Mouse (Mus musculus): ENCODE data around the gene Gm7694. TPM values are rescaled to one million over a fixed set of nuclear protein-coding genes. Genes with fewer than 3 reads are reported as not detected.

Gm7694 gene
- total RNA-seq (2021), result 1 to 10 TPM; 6.1 to 7.9 TPM
- long read RNA-seq, experiment 1, partial matches to known transcripts, result 0 of 1 reads
- long read RNA-seq, experiment 1, other reads (novel, unspliced or antisense), result 1 of 1 reads
- long read RNA-seq, experiment 2, partial matches to known transcripts, result 1 of 3 reads
- long read RNA-seq, experiment 2, other reads (novel, unspliced or antisense), result 2 of 3 reads

DNA sequence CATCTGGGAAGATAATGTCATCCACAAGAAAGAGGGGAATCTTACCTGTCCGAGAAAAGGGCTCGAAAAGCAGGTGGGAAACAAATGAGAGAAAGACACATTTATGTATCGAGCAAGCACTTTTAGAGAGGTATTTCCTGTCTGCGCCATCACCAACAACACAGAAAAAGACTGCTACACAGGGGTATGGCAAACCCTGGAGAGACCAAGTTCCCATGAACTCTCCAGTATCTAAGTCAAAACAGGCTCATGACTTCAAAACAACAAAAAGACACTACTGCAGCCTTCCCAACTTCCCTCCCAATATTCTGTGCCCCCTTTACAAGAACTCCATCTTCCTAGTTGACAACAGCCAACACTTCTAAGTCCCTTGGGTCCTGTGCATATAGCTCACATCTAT is at the start of gene Gm7694:
Gene Gm7694, minus strand, starts transcription at position 101 of the 400 bp plus-strand sequence.
- DNase-seq, result no peak

DNA sequence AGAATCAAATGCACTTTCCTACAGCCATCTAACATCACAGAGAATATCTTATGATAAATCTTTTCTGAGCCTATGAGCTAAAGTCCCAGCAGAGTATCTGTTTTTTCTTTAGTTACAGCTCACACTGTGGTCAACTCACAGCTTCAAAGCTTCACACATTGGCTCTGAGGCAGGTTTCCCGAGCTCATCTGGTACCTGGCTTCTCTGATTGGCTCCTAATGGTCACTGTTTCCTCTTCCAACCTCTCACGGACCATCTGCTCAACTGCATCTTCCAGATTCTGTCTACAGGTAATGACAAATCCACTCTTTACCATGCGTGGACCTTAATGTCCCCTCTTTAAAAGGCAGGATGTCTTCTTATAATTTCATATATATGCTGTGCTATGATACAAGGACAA is 47.2 kb upstream of the Gm7694 start:
- no peak for DNase-seq

DNA sequence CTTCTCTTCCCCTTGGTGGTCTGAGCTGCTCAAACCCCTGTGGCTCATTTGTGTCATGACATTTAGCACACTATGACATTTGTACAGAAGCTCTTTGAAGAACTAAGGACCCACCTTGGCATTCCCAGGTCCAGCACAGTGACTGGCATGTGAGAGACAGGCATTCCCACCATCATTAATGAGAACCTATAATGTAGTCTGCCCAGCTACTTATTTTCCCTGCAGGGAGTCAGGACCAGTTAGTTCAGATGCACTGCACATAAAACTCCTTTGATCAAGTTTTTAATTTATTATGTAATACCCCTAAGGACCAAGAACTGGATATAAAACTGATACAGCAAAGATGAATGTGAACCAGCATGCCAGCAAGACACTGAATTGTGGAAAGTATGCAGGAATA is 44.9 kb upstream of the Gm7694 start:
- DNase-seq, result no peak

DNA sequence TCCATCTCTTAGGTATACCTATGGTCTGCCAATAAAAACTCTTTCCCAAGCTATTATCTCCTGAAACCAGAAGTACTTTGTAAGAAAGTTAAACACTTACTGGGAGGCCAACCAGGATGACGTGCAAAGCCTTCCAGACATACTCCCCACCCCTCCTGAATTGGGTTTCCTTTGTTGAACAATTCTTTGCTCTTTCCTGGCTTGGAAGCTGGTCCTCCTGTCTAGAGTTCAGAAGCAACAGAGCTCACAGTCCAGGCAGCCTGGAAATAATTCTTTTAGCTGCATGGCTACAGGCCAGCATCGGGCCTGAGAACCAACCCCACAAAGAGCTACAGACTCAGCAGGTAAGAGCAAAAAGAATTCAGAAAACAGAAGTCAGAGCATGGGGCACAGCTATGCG is 40.1 kb upstream of the Gm7694 start:
- no peak for DNase-seq

DNA sequence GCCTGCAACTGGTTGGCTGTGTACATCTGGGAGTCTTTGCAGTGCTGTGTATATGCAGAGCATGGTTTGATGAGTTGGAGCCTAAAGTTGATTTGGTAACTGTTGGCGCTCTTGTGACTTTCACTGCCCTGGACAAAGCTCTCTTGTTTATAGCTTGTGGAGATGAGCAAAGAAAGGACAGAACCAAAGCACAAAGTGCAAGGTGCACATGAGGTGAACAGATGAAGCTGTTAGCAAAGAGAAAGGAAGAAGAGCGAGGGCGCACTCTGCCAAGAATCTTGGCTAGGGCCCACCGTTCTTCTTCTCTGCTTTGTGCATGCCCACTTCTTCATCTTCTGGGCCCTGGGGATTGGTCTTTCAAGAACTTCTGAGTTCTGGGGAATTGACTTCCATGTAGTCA is 37.8 kb upstream of the Gm7694 start:
- no peak for DNase-seq

DNA sequence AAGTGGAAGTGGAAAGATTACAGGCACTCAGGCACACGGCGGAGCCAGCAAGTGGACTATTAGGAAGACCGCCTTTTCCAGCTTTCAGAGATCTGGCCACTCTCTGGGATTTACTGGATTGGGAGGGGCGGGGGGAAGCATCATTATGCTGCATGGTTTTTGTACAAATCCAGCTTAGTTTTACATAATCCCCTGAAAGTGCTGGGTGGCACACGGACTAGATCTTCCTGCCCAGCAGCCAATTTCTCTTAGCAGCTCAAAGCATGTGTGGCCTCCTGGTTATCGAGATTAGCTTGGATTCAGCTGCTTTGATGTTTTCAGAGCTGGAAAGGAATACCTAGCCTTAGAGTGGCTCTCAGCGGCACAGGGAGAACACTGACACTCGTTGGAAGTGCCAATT is 36.9 kb upstream of the Gm7694 start:
- DNase-seq, result no peak

DNA sequence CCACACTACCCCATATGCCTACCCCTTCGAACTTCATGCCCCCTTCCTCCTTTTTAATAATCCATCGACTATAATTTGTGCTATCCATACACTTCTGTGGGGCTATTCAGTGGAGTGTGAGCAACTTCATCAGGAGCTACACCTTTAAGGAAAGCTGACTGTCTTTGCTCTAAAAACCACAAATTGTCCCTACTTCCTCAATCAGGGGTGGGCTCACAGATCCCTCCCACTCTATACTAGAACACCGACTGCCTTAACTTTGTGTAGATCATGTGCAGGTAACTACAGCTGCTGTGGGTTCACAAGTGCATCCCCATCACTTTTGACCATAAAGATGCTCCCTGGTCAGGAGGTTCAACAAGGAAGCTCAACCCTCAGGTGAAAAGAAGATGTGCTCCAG is 33.8 kb upstream of the Gm7694 start:
- no peak for DNase-seq

DNA sequence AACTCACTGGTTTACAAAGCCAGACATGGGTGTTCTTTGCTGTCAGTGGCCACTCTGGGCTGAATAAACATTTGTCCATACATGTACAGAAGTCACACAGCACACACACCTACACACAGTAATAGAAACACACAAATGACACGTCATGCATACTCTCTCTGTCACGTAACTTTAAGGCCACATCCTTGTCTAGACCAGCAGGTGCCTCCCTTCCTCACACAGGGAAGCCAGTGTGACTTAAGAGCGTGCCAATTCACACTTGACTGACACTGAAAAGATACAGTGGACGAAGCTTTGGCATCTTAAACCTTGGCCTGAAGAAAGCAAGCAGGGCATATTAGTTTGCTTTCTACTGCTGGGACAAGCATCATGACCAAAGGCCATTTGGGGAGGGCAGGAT is 26.6 kb upstream of the Gm7694 start:
- no peak for DNase-seq

DNA sequence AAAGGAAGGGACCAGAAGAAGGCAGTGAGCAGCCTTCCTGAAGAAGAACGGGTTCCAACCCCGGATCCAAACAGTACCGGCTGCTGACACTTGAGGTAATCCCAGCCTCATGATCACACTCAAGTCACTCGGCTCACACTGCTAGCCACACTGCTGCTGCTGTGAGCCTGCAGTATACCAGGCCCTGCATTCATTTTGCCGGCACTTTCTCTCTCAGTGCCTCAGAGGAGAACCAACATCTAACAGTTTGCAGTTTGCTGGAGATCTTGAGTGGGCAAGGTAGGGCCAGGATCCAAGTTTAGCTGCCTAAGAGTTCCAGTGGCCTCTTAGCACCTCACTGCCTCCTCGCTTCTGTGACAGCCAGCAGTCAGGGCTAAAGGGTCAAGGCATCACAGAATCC is 25.8 kb upstream of the Gm7694 start:
- DNase-seq, result no peak

DNA sequence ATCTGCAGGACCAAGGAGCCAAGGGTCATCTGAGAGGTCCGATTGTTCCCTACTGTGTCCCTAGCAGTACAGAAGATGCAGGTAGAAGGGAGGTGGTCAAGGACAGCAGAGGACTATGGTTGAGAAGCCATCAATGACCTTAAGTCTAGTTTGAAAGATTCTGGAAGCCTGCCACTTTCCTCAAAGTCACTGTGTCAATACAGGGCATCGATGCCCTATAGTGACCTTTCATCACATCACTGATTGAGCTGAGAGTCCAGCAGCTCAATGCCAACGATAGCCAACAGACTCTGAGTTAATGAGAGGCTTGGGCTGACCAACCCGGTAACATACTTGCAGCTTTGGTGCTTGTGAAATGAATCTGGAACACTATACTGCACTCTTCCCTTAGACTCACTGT is 19.1 kb upstream of the Gm7694 start:
- DNase-seq, result no peak

DNA sequence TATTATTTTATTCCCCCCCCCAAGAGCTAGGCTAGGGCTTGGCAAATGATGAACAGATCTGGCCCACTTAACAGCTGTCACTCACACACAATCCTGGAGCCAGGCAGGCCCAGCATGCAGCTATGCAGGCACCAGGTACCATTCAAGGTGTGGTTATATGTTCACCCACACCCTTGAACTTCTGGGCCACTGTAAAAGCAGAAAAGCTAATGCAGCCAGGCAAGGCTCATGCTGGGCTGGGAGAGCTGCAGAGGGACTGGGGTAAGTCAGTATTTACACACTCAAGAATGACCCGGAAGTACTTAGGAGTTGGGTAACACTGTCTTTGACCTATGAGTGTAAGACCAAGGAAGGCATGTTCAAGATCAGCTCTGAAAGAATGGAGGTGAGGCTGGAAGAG is 18.2 kb upstream of the Gm7694 start:
- no peak for DNase-seq

DNA sequence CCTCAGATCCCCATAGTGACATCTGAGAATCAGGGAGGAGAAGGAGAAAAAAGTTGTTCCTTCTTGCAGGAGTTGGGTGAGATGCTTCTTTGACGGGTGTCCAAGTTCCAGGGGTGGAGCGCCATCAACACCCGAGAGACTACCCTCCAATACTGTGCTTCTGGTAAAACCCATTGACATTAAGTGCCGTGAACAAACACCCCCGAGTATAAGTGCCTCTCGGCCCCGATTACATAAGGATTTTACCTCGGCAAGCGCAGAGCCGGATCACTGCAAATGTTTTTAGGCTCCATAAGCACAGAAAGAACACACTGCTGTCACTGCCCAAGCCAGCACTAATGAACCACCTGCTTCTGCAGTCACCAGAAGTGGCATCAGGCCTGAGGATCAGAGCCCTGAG is 16.9 kb upstream of the Gm7694 start:
- no peak for DNase-seq

DNA sequence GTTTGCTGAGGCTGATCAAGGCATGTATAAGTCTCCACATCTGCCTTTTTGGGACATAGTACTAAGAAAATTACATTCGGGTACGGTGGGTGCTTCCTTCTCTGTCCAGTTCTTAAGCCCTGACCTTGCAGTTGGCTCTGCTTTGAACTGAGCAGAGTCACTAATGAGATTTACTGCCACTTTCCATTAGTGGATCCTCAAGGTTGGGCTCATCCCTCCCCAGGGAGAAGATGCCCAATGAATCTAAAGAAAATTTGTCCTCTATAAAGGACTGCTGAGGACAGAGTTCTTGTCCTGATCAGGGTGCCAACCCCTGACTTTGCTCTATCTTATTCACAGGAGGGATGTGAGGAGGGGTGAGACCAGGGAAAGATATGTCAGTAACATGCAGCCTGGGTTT is 15.9 kb upstream of the Gm7694 start:
- peak; percentile 19 for DNase-seq

DNA sequence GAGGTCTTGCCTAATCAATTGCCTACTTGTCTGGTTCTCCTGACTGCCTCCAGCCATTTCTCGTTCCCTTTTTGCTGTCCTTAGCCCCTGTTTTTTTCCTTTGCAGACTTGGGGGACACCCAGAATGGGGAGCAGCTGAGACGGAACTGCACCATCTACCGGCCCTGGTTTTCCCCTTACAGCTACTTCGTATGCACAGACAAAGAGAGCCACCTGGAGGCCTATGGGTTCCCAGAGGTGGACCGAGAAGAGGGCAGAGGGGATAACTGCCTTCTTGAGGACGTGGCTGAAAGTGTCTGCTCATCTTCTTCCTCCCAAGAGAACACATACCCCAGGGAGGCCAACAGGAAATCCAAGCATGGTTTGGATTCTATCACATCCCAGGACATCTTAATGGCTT is 5.3 kb upstream of the Gm7694 start:
- no peak for DNase-seq

DNA sequence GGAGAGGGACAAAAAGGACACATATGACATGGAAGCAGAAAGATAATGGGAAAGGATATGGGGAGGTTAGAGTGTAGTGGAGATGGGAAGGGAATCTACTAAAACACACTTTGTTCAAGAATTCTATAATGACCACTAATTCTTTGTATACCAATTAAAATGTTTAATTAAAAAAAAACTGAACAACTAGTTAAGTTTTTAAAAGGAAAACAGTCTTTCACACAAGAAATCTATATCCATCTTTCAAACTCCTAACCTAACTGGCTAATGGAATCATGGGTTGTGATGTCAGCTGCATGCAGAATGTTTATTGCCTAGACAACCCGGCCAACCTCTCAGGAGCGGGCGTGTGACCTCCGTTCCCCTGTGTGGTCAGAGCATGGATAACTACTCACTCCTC is 2.4 kb upstream of the Gm7694 start, which contains the start of gene Spata46:
Gene Spata46, plus strand, starts transcription at position 301 of the 400 bp plus-strand sequence.
- DNase-seq, result no peak

DNA sequence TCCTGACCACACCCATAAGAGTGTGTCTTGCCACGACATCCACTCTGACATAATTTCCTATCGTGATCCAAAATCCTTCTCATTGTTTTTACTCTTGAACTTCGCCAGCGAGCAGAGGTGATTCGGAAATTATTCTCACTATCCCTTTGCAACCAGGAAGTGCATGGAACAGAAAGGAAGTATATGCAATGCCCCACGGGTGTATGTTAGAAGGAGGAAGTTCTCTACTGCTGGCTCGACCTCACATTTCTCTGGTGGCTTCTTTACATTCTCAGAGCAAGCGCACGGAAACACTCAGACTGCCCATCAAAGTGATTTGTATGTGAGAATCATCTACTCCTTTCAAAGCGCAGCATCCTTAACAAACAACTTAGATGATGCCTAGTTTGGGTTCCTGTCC is 1.1 kb downstream of the Gm7694 start:
- DNase-seq, result no peak

DNA sequence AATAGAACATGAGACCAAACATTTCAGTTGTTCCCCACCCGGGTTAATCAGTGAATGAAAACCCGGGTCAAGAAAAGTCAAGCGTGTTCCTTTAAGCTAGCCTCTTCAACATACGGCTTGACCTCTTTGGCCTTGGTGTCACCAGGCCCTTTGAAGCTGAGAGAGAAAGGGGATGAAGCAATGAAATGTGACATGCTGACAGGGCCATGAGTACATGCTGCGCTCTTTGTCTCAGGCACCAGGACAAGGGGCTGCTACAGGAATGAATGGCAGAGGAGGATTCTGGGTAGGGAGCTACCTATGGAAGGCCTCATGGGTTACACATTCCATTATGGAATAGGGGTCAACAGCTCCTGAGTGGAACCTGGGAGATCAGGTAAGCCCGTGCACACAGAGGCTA is 3.0 kb downstream of the Gm7694 start:
- no peak for DNase-seq

DNA sequence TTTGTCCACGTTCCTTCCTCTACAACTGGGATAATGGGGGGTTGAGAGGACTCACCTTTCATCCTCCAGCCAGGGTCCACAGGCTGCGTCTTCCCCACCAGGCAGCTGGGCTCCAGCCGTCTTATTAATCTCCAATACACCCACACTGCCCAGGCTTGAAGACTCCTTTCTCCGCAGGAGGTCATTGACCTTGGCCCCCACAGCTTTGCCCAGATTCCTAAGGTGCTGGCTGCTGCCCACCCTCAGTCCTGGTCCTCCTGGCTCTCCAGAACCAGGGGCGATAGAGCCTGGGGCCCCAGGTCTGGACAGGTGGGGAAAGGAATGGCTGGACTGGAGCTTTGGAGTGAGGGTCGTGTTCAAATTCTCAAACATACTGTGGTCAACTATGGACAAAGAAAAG is 3.7 kb downstream of the Gm7694 start:
- no peak for DNase-seq

DNA sequence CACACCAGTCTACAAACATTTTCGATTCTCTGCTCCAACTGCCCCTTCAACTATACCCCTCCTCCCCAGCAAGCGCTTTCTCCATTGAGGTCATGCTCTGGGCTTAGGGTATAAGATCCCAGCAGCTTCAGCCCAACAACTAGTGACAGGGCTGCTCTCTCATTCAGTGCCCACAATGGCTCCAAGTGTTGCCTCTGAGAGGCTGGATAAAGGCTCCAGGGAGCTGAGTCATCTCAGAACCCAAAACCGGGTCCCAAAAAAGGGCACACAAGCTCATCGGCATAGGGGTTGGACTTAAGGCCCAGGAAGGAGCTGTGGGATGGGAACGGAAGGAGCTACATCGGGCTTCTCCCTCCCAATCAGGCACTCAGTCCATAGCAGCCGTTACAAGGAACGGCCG is 4.4 kb downstream of the Gm7694 start:
- DNase-seq, result no peak

DNA sequence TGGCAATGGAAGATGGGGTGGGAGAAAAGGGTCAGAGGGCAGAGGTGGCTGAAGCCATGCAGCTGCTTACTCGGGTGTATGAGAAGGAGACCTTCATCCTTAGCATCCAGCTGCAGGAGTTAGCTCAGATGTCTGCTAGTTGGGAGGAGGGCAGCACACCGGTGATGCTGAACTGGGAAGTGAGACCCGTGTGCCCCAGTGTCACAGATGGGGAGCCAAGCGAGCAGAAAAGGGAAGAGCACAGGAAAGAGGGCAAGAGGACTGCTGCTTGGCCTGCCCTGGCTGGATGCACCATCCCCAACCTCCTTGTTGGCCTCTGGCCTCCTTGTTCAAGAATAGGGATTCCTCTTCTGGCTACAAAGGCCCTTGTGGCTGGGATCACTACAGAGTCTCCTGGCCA is 6.6 kb downstream of the Gm7694 start:
- no peak for DNase-seq

DNA sequence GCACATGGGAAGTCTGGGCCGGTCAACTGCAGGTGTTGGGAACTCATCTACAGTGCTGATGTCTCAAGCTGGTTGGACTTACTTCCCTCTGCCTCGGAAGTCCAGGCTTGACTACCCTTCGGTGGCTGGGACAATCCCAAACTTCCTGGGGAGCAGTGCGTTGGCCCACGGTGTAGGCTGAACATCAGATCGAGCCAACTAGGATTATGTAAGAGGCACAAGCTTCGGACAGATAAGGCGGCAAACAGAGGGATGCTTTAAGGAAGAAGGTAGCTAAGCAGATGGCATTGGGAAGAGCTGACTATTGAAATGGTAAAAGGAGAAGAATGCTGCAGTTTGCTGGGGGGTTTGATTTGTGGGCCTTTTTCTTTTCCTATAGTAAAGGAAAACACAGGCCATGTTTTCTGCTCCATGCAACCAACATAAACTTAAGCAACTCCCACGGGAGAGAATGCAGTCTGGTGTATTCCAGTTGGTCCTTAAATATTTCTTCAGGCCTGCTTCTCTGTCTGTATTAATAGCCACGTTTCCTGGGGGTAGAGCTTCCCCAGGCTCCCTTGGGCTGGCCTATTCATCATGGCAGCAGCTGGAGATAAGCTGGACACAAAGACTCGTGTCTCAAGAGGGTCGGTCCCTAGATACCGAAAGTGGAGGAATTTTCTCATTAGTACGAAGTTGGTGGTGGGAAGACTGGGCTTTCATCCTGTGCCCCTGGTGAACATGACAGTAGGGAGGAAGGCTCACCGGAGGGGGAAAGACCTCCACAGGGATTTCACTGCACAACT is 11.2 kb downstream of the Gm7694 start:
- DNase-seq, result no peak

DNA sequence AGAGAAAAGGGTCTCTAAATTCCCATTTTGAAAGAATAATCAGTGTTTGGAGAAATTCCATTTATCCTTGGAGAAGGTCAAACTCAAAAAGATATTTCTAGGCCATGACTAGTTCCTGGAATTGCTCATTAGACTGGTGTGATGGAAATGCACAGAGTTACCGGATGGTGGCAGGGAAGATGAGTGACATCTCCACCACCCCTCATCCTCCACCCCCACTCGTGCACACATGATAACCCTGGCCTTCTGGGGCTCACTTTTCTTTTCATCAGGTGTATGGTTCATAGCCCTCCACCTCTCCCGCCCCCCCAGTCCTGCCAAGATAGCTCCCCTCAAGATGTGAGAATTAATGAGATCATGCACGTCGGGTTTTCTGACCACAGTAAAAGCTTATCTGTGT is 12.9 kb downstream of the Gm7694 start:
- no peak for DNase-seq

DNA sequence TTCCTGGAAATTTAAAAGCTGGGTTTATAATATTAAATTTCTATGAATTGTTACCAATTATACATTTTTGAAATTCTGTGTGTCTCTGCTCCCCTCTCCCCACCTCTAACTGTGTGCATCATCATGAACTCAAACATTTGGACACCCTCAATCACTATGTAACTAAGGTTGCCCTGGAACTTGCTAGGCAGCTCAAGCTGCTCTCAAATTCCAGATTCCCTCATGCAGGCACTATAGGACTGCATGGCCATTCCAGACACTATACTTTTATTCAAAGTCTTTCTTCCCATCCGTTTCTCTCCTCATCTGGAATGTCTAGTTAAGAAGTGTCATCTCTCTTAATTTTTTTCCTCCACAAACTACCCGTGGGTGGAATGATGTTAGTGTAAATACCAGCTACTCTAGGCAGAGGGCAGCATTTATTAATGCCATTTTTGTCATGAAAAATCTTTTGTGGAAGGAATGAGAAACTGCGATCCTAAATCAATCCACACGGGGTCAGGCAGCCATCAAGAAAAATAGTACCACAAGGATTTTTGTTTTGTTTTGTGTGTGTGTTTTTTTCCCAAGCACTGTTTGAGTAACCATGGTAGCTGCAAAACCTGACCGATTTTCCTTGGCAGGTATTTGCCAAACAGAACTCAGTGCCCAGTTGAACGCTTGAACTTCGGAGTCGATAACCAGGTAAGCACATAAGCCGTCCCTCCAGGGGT is 13.7 kb downstream of the Gm7694 start:
- DNase-seq, result peak; percentile 61
